Mouse (Mus musculus): Measurements from ENCODE around the gene Cdc42ep4. TPM values are rescaled to one million over a fixed set of nuclear protein-coding genes. Genes with fewer than 3 reads are reported as not detected.

Cdc42ep4 gene
- polyA plus RNA-seq, 1 experiment from 2014 or later, result 18.4 TPM

DNA sequence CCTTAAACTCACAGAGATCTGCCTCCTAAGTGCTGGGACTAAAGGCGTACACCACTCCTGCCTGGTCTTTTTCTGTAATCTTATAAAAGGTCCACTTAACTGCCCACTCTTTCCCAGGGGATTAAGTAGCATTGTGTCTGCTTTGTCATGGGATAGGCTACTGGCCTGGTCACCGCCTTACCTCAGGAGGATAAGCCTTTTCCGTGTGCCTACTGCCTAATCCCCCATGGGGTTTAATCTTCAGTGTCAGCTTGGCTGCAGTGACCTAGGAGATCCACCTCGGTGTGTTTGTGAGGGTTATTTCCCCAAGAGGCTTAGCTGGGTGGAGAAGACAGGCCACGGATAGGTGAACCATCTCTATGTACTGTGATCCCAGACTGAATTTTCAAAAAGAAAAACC is 54.1 kb downstream of the Cdc42ep4 start:
- no peak for ATAC-seq (replicated peaks; ENCODE audit: insufficient number of reproducible peaks, low FRiP score, low TSS enrichment)
- no peak overlapping the region for H3K4me3 ChIP-seq (ENCODE audit: low read depth, low read length)
- no peaks in the 10 kb centered on the region for H3K9me3 ChIP-seq (replicated peaks; ENCODE audit: control insufficient read depth, low read length)
- H3K27ac ChIP-seq (ENCODE audit: low read depth, low read length), result no peak overlapping the region
- no peak overlapping the region for H3K4me2 ChIP-seq
- peaks cover 19% of the 10 kb centered on the region for H3K36me3 ChIP-seq (ENCODE audit: control insufficient read depth, insufficient read depth, low read length)
- H3K27me3 ChIP-seq (ENCODE audit: control insufficient read depth, insufficient read depth, low read length), result no peaks in the 10 kb centered on the region
- no peak overlapping the region for H3K9ac ChIP-seq (ENCODE audit: low read depth, low read length)
- WGBS (ENCODE audit: insufficient replicate concordance), result 67% methylated on average over 5 of the region's 5 CpGs
- H3K4me1 ChIP-seq (ENCODE audit: control insufficient read depth, insufficient read depth, low read length), result no peaks in the 10 kb centered on the region

DNA sequence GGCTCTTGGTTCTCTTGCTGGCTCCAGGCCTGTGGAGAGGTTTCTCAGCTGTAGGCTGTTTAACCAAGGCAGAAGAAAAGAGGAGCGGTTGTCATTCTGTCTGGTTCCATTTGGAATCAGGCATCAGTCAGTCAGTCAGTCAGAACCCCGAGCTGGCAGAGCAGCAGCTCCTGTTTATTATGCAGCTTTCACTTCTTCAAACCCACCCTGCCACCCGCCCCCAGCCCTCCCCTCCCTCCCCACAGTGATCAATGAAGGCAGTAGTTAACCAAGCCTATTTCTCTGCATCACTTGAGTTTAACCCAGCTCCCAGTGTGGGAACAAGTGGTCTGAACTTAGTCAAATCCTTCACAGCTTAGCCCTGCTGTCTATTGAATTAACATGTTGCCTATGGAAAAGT is 59.8 kb downstream of the Cdc42ep4 start:
- Histone ChIP-seq H3K36me3 (ENCODE audit: control insufficient read depth, insufficient read depth, low read length) (peaks cover 52% of the 10 kb centered on the region), H3K9me3 (replicated peaks; ENCODE audit: control insufficient read depth, low read length) (no peaks in the 10 kb centered on the region), H3K27me3 (ENCODE audit: control insufficient read depth, insufficient read depth, low read length) (no peaks in the 10 kb centered on the region), H3K4me2 (no peak overlapping the region), H3K27ac (ENCODE audit: low read depth, low read length) (no peak overlapping the region), H3K4me1 (ENCODE audit: control insufficient read depth, insufficient read depth, low read length) (peaks cover 3% of the 10 kb centered on the region; the same call in 1 of the 2 replicates), H3K9ac (ENCODE audit: low read depth, low read length) (no peak overlapping the region), H3K4me3 (ENCODE audit: low read depth, low read length) (no peak overlapping the region)
- no peak for ATAC-seq (replicated peaks; ENCODE audit: insufficient number of reproducible peaks, low FRiP score, low TSS enrichment)
- 75% methylated on average over 3 of the region's 3 CpGs for WGBS (ENCODE audit: insufficient replicate concordance)

DNA sequence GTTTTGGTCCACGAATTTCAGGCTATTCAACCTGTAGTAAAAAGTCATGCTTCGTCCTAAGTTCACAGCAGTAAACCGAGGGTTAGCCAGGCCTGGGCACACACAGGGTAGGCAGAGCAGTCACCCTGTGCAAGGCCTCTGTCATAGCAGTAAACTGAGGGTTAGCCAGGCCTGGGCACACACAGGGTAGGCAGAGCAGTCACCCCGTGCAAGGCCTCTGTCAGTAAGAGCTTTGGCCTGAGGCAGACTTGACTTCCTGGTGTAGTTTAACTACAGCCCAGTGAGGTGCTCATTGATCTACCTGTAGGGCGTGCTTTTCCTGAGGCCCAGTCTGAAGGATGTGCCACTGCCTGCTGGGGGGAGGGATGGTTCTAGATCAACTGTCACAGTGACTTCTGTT is 60.4 kb downstream of the Cdc42ep4 start:
- peaks cover 52% of the 10 kb centered on the region for H3K36me3 ChIP-seq (ENCODE audit: control insufficient read depth, insufficient read depth, low read length)
- no peak overlapping the region for H3K4me3 ChIP-seq (ENCODE audit: low read depth, low read length)
- 89% methylated on average over 5 of the region's 5 CpGs for WGBS (ENCODE audit: insufficient replicate concordance)

DNA sequence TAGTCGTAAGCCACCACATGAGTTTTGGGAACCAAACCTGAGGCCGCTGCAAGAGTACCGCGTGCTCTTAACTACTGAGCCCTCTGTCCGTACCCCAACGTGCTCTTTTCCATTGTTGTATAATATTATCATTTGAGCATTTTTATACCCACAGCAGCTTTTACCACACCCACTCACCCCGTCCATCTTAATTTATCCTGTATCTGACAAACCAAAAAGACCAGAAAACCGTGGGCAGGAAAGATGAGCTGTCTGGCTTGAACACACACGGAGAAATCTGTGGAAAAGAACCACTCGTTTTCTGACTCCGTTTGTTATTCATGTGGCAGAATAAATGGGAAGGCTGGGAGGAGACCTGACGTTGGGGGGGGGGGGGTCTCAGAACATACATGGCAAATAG is 61.2 kb downstream of the Cdc42ep4 start:
- no peak overlapping the region for H3K4me3 ChIP-seq (ENCODE audit: low read depth, low read length)
- ATAC-seq (replicated peaks; ENCODE audit: insufficient number of reproducible peaks, low FRiP score, low TSS enrichment), result no peak
- 90% methylated on average over 12 of the region's 12 CpGs for WGBS (ENCODE audit: insufficient replicate concordance)
- H3K27me3 ChIP-seq (ENCODE audit: control insufficient read depth, insufficient read depth, low read length), result no peaks in the 10 kb centered on the region
- H3K4me2 ChIP-seq, result no peak overlapping the region
- H3K4me1 ChIP-seq (ENCODE audit: control insufficient read depth, insufficient read depth, low read length), result peaks cover 4% of the 10 kb centered on the region; the same call in 1 of the 2 replicates
- H3K27ac ChIP-seq (ENCODE audit: low read depth, low read length), result no peak overlapping the region
- no peak overlapping the region for H3K9ac ChIP-seq (ENCODE audit: low read depth, low read length)
- H3K36me3 ChIP-seq (ENCODE audit: control insufficient read depth, insufficient read depth, low read length), result peaks cover 47% of the 10 kb centered on the region
- H3K9me3 ChIP-seq (replicated peaks; ENCODE audit: control insufficient read depth, low read length), result no peaks in the 10 kb centered on the region

More for the DNA sequence above, 60.4 kb downstream of the Cdc42ep4 start:
- Histone ChIP-seq H3K4me1 (ENCODE audit: control insufficient read depth, insufficient read depth, low read length) (peaks cover 4% of the 10 kb centered on the region; the same call in 1 of the 2 replicates), H3K9me3 (replicated peaks; ENCODE audit: control insufficient read depth, low read length) (no peaks in the 10 kb centered on the region), H3K27me3 (ENCODE audit: control insufficient read depth, insufficient read depth, low read length) (no peaks in the 10 kb centered on the region), H3K27ac (ENCODE audit: low read depth, low read length) (no peak overlapping the region), H3K9ac (ENCODE audit: low read depth, low read length) (no peak overlapping the region), H3K4me2 (no peak overlapping the region)
- no peak for ATAC-seq (replicated peaks; ENCODE audit: insufficient number of reproducible peaks, low FRiP score, low TSS enrichment)

DNA sequence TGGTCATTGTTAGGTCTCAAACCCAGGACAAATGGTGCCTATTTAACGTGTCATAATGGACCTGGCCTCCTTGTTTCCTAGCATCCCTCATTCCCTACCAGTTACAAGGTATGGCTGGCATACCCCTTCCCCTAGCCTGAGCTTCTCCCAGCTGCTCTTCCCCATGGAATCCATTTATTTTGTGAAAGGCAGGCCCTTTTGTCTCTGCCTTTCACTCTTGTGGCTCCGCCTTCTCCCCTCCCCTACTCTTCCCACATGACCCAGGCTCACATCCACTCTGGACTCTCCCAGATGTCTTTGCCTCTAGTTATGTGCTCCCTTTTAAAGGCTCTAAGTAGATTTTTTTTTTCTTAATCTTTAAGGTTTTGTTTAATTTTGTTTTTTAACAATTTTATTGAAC is 64.7 kb downstream of the Cdc42ep4 start:
- ATAC-seq (replicated peaks; ENCODE audit: insufficient number of reproducible peaks, low FRiP score, low TSS enrichment), result no peak
- Histone ChIP-seq H3K9me3 (replicated peaks; ENCODE audit: control insufficient read depth, low read length) (no peaks in the 10 kb centered on the region), H3K4me3 (ENCODE audit: low read depth, low read length) (no peak overlapping the region), H3K27me3 (ENCODE audit: control insufficient read depth, insufficient read depth, low read length) (no peaks in the 10 kb centered on the region), H3K4me2 (no peak overlapping the region), H3K9ac (ENCODE audit: low read depth, low read length) (0 out of 2 replicates have a peak overlapping the region, but pooled peaks have one; percentile 5), H3K4me1 (ENCODE audit: control insufficient read depth, insufficient read depth, low read length) (peaks cover 17% of the 10 kb centered on the region), H3K27ac (ENCODE audit: low read depth, low read length) (no peak overlapping the region), H3K36me3 (ENCODE audit: control insufficient read depth, insufficient read depth, low read length) (peaks cover 31% of the 10 kb centered on the region)
- 73% methylated on average over 2 of the region's 2 CpGs for WGBS (ENCODE audit: insufficient replicate concordance)

DNA sequence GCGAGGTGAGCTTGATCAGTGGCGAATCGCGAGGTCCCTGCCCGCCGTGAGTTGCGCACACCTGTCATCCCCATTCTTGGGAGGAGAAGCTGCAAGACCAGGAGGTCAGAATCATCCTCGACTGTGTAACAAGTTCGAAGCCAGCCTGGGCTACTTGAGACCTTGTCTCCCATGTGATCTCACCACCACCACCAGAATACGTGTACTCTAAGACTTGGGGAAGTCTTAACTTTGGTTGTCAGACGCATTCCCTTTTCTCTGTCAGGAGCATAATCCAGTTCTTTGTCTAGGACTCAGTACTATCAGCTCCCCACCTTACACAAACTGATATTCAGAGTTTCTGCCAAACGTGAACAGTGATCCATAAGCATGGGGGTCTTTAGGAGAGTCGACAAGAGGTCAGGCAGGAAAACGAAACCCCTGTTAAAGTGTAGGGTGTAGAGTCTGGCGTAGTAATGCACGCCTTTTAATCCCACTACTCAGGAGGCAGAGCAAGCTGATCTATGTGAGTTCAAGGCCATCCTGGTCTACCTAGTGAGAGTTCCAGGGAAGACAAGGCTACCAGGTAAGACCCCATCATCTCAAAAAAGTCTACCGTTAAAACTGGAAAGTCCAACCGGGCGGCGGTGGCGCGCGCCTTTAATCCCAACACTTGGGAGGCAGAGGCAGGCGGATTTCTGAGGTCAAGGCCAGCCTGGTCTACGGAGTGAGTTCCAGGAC is 66.8 kb downstream of the Cdc42ep4 start:
- no peaks in the 10 kb centered on the region for H3K9me3 ChIP-seq (replicated peaks; ENCODE audit: control insufficient read depth, low read length)
- peaks cover 22% of the 10 kb centered on the region for H3K36me3 ChIP-seq (ENCODE audit: control insufficient read depth, insufficient read depth, low read length)
- H3K27me3 ChIP-seq (ENCODE audit: control insufficient read depth, insufficient read depth, low read length), result no peaks in the 10 kb centered on the region
- peak overlapping the region; percentile 76 for H3K4me2 ChIP-seq
- peaks cover 30% of the 10 kb centered on the region for H3K4me1 ChIP-seq (ENCODE audit: control insufficient read depth, insufficient read depth, low read length)
- peak overlapping the region; percentile 89 for H3K9ac ChIP-seq (ENCODE audit: low read depth, low read length)
- peak overlapping the region; percentile 35; the same call in 1 of the 2 replicates for H3K27ac ChIP-seq (ENCODE audit: low read depth, low read length)
- ATAC-seq (replicated peaks; ENCODE audit: insufficient number of reproducible peaks, low FRiP score, low TSS enrichment), result no peak
- WGBS (ENCODE audit: insufficient replicate concordance), result 42% methylated on average over 25 of the region's 25 CpGs
- peak overlapping the region; percentile 85 for H3K4me3 ChIP-seq (ENCODE audit: low read depth, low read length)

DNA sequence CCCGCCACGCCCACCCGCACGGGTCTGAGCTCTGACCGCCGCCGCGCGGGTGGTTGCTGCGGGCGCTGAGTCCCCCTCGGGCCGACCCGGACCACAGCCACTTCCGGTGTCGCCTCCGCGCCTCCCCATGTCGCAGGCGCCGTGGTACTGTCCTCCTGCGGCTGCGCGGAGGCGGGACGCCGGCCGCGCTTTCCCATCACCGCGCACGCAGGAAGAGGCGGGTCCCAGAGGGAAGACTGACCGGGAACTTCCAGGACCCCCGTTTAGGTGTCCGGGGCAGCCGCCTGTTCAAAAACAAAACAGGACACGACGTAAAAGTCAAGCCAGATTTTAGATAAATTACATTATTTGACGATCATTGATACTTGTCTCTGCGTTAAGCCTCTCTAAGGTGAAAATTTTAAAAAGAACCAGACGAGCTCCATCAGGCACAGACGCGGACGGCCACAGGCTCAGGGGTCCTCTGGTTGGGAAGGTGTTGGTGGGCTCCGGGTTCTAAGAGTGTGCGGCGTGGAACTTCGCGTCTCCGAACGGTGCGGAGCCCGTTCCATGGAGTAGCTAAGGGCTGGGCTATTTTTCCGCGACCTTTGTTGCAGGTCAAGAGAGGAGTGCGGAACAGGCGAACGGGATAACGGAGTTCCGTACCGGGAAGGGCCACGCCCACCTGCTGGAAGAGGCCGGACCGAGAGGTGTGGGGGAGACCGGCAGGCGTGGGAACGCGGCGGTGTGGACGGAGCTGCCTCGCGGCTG is 67.5 kb downstream of the Cdc42ep4 start, which contains the start of the genes Fam104a and D11Wsu47e:
Gene Fam104a, minus strand, starts transcription at position 199 of the 750 bp plus-strand sequence.
Gene D11Wsu47e, plus strand, starts transcription at position 456 of the 750 bp plus-strand sequence.
- Histone ChIP-seq H3K9ac (ENCODE audit: low read depth, low read length) (peak within 1 kb of the TSS; percentile 89), H3K27ac (ENCODE audit: low read depth, low read length) (peak within 1 kb of the TSS; percentile 98), H3K9me3 (replicated peaks; ENCODE audit: control insufficient read depth, low read length) (no peaks in the 10 kb centered on the region), H3K4me1 (ENCODE audit: control insufficient read depth, insufficient read depth, low read length) (peaks cover 32% of the 10 kb centered on the region), H3K4me2 (peak within 1 kb of the TSS; percentile 76), H3K27me3 (ENCODE audit: control insufficient read depth, insufficient read depth, low read length) (no peaks in the 10 kb centered on the region), H3K36me3 (ENCODE audit: control insufficient read depth, insufficient read depth, low read length) (peaks cover 16% of the 10 kb centered on the region), H3K4me3 (ENCODE audit: low read depth, low read length) (peak within 1 kb of the TSS; percentile 85)
- peak; percentile 88 for ATAC-seq (replicated peaks; ENCODE audit: insufficient number of reproducible peaks, low FRiP score, low TSS enrichment)
- WGBS (ENCODE audit: insufficient replicate concordance), result under 1% methylated on average over 70 of the region's 73 CpGs

DNA sequence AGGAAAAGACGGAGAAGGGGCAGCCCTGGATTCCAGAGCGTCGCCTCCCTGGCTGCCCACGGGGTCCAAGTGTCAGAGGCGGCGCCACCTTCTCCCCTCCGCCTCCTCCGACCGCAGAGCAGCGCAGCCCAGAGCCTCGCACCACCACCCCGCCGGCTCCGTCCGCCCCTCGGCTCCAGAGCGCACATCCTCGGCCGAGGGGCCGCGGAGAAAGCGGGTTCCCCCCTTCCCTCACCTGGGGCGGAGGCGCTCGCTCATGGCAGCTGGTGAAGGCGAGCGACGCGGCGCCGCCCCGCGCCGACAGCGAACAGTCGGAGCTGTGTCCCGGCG is 68.1 kb downstream of the Cdc42ep4 start:
- H3K9me3 ChIP-seq (replicated peaks; ENCODE audit: control insufficient read depth, low read length), result no peaks in the 10 kb centered on the region
- peak overlapping the region; percentile 85 for H3K4me3 ChIP-seq (ENCODE audit: low read depth, low read length)
- H3K27me3 ChIP-seq (ENCODE audit: control insufficient read depth, insufficient read depth, low read length), result no peaks in the 10 kb centered on the region
- H3K9ac ChIP-seq (ENCODE audit: low read depth, low read length), result peak overlapping the region; percentile 89
- peak overlapping the region; percentile 76 for H3K4me2 ChIP-seq
- H3K36me3 ChIP-seq (ENCODE audit: control insufficient read depth, insufficient read depth, low read length), result peaks cover 11% of the 10 kb centered on the region
- 0% methylated on average over 30 of the region's 38 CpGs for WGBS (ENCODE audit: insufficient replicate concordance)
- no peak for ATAC-seq (replicated peaks; ENCODE audit: insufficient number of reproducible peaks, low FRiP score, low TSS enrichment)
- peak overlapping the region; percentile 98 for H3K27ac ChIP-seq (ENCODE audit: low read depth, low read length)
- peaks cover 33% of the 10 kb centered on the region for H3K4me1 ChIP-seq (ENCODE audit: control insufficient read depth, insufficient read depth, low read length)
